Mouse (Mus musculus) macrophage (primary cell): ENCODE data around the gene Bms1. TPM values are rescaled to one million over a fixed set of nuclear protein-coding genes. Genes with fewer than 3 reads are reported as not detected.

ENCODE experiments used
- H3K27ac ChIP-seq: fragments of 350-480 bp; formaldehyde crosslinking; 2 replicates; pipeline ENCODE4 v1.9.0; 2021
- H3K36me3 ChIP-seq: fragments of 350-480 bp; formaldehyde crosslinking; 2 replicates; pipeline ENCODE4 v1.9.0; 2021; ENCODE audit errors: inconsistent target
- H3K4me3 ChIP-seq: fragments of 350-480 bp; formaldehyde crosslinking; 2 replicates; pipeline ENCODE4 v1.9.0; 2021; ENCODE audit errors: inconsistent target
- H3K79me2 ChIP-seq: fragments of 350-480 bp; formaldehyde crosslinking; 2 replicates; pipeline ENCODE4 v1.9.0; 2021; ENCODE audit errors: inconsistent target
- WGBS: methylation state at CpG from one replicate; pipeline ENCODE4 v1.1.7; 2026; ENCODE audit warnings: inconsistent platforms; ENCODE audit not compliant: missing documents; 5-methylcytosine and 5-hydroxymethylcytosine counted together
- polyA plus RNA-seq: library from polyadenylated mRNA; stranded (reverse); fragments of 250-400 nt; gene quantifications from 3 replicates; pipeline ENCODE4 v1.2.4, GENCODE M21; 2018; ENCODE audit warnings: inconsistent platforms

Gene Bms1
- polyA plus RNA-seq, 1 experiment from 2014 or later: 33.1 TPM

- 22% methylated on average over 14 of the region's 14 CpGs for WGBS
- Histone ChIP-seq H3K27ac (no peak overlapping the region), H3K79me2 (no peaks in the 10 kb centered on the region), H3K36me3 (no peaks in the 10 kb centered on the region), H3K4me3 (no peak overlapping the region)
Measured at GRCm38 (mm10) chr6:118336541-118337480, 82.5 kb downstream of the Bms1 start.

GRCm38 (mm10) chr6:118335934-118336450, 83.3 kb downstream of the Bms1 start:
- Histone ChIP-seq H3K36me3 (no peaks in the 10 kb centered on the region), H3K79me2 (no peaks in the 10 kb centered on the region), H3K4me3 (no peak overlapping the region), H3K27ac (no peak overlapping the region)
- WGBS: 52% methylated on average over 5 of the region's 5 CpGs

- 95% methylated on average over 9 of the region's 9 CpGs for WGBS
- no peak overlapping the region for H3K4me3 ChIP-seq
- H3K36me3 ChIP-seq: no peaks in the 10 kb centered on the region
- H3K79me2 ChIP-seq: no peaks in the 10 kb centered on the region
- H3K27ac ChIP-seq: no peak overlapping the region
Measured at GRCm38 (mm10) chr6:118333861-118334260, 85.4 kb downstream of the Bms1 start.

Other genes starting within 250 kb of the Bms1 start
- not detected in 3 replicates for gene Ret, start 221.8 kb downstream of the Bms1 start, polyA plus RNA-seq
- 0.88 to 1.5 TPM (median 0.90 TPM) in 3 replicates for gene Zfp248, start 36.1 kb upstream of the Bms1 start, polyA plus RNA-seq
- gene Zfp9, start 59.8 kb upstream of the Bms1 start, polyA plus RNA-seq: 0.18 to 0.49 TPM (median 0.44 TPM) in 3 replicates
- 2.6 to 4.8 TPM (median 3.3 TPM) in 3 replicates for gene Ankrd26, start 142.8 kb upstream of the Bms1 start, polyA plus RNA-seq